Mouse (Mus musculus): Measurements from ENCODE around the gene Ovol2. TPM values are rescaled to one million over a fixed set of nuclear protein-coding genes. Genes with fewer than 3 reads are reported as not detected.
"Not testable (repeated sequence)": the region's sequence is repeated elsewhere in the genome, so short reads cannot be mapped to it uniquely, and the experiment has no call there.

Gene Ovol2
- polyA plus RNA-seq, 1 experiment: 11.1 TPM

DNA sequence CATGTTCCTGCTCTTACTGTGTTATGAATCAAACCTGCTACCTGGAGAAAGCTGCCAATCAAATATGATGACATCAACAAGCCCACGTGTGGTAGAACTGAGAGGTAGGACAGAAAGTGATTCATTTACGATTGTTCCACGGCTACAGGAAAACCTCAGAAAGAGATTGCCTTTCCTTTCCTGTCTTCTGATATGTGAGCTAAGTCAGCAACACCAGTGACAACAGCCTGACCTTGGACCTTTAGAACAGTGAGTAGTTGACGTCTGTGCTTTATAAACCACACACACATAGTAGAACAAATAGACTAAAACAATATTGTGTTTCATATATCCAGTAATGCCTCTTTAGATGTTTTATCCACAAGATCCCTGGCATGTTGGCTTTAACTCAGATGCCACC is 11.2 kb upstream of the Ovol2 start:
- no peak overlapping the region for H3K27ac ChIP-seq (ENCODE audit: insufficient read depth, low read length)
- no peaks in the 10 kb centered on the region for H3K27me3 ChIP-seq (ENCODE audit: control insufficient read depth, insufficient read depth, low read length, poor library complexity, severe bottlenecking)
- H3K4me3 ChIP-seq (ENCODE audit: low read depth, low read length): no peak overlapping the region
- H3K9ac ChIP-seq (ENCODE audit: low read depth, poor library complexity, severe bottlenecking): no peak overlapping the region
- H3K36me3 ChIP-seq (ENCODE audit: control insufficient read depth, insufficient read depth, low read length, poor library complexity, severe bottlenecking): no peaks in the 10 kb centered on the region
- no peaks in the 10 kb centered on the region for H3K4me1 ChIP-seq (ENCODE audit: control insufficient read depth, insufficient read depth, low read length)
- TF ChIP-seq POLR2A (IDR thresholded peaks at IDR 0.05; ENCODE audit: insufficient read depth, low read length): no peak
- no peak for TF ChIP-seq EP300 (IDR thresholded peaks at IDR 0.05; ENCODE audit: insufficient read depth, low read depth, low read length)
- TF ChIP-seq CTCF (IDR thresholded peaks at IDR 0.05; ENCODE audit: low read depth, low read length): no peak
- H3K9me3 ChIP-seq (replicated peaks; ENCODE audit: control insufficient read depth, insufficient read depth, low read length, poor library complexity, severe bottlenecking): no peaks in the 10 kb centered on the region

DNA sequence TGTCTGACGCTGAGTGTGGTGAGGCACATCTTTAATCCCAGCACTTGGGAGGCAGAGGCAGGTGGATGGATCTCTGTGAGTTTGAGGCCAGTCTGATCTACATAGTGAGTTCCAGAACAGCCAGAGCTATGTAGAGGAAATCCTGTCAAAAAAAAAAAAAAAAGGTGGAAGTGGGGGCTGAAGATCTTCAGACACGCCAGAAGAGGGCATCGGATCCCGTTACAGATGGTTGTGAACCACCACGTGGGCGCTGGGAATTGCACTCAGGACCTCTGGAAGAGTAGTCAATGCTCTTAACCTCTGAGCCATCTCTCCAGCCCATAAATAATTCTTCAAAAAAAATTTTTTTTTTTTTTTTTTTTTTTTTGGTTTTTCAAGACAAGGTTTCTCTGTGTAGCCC is 6.2 kb upstream of the Ovol2 start:
- not testable (repeated sequence) for H3K27me3 ChIP-seq (ENCODE audit: control insufficient read depth, insufficient read depth, low read length, poor library complexity, severe bottlenecking); H3K36me3 ChIP-seq (ENCODE audit: control insufficient read depth, insufficient read depth, low read length, poor library complexity, severe bottlenecking); H3K9me3 ChIP-seq (replicated peaks; ENCODE audit: control insufficient read depth, insufficient read depth, low read length, poor library complexity, severe bottlenecking)

DNA sequence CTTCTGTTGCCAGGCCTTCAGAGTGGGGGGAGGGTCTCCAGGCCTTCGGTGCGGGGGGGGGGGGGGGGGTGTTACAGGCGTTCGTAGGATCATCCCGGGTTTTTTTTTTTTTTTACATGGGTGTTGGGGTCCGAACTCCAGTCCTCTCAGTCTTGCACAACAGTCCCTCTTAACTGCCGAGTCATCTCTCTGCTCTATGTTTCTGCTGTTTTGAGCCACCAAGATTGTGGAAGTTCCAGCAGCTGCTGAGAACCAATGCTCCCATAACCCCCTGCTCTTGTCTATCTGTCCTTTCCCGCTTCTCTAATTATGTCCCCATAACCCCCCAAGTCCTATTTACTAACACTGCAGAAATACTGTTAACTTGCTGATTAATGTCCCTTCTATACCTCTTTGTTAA is 5.8 kb upstream of the Ovol2 start:
- Histone ChIP-seq H3K4me1 (ENCODE audit: control insufficient read depth, insufficient read depth, low read length) (no peaks in the 10 kb centered on the region), H3K9me3 (replicated peaks; ENCODE audit: control insufficient read depth, insufficient read depth, low read length, poor library complexity, severe bottlenecking) (no peaks in the 10 kb centered on the region), H3K9ac (ENCODE audit: low read depth, poor library complexity, severe bottlenecking) (no peak overlapping the region), H3K27ac (ENCODE audit: insufficient read depth, low read length) (no peak overlapping the region), H3K4me3 (ENCODE audit: low read depth, low read length) (no peak overlapping the region), H3K36me3 (ENCODE audit: control insufficient read depth, insufficient read depth, low read length, poor library complexity, severe bottlenecking) (no peaks in the 10 kb centered on the region), H3K27me3 (ENCODE audit: control insufficient read depth, insufficient read depth, low read length, poor library complexity, severe bottlenecking) (no peaks in the 10 kb centered on the region)
- no peak for TF ChIP-seq POLR2A (IDR thresholded peaks at IDR 0.05; ENCODE audit: insufficient read depth, low read length)

More for the DNA sequence above, 6.2 kb upstream of the Ovol2 start:
- H3K4me3 ChIP-seq (ENCODE audit: low read depth, low read length); H3K27ac ChIP-seq (ENCODE audit: insufficient read depth, low read length); H3K9ac ChIP-seq (ENCODE audit: low read depth, poor library complexity, severe bottlenecking); H3K4me1 ChIP-seq (ENCODE audit: control insufficient read depth, insufficient read depth, low read length): not testable (repeated sequence)

DNA sequence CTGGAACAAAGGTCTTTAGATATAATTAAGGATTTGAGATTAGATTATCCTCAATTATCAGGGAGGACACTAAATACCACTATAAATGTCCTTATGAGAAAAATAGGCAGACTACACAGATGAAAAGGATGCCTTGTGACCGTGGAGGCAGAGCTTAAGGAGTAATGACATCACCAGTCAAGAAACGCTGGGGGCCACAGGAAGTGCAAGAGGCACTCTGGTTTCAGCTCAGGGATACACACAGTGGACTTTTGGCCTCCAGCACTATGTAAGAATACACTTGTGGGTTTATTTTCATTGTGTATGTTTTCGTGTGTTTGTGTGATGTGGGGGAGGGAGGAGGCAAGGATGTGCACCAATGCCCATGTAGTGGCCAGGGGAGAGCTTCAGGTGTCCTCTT is 5.3 kb upstream of the Ovol2 start:
- Histone ChIP-seq H3K4me1 (ENCODE audit: control insufficient read depth, insufficient read depth, low read length) (peaks cover 2% of the 10 kb centered on the region), H3K27ac (ENCODE audit: insufficient read depth, low read length) (no peak overlapping the region), H3K9ac (ENCODE audit: low read depth, poor library complexity, severe bottlenecking) (no peak overlapping the region), H3K27me3 (ENCODE audit: control insufficient read depth, insufficient read depth, low read length, poor library complexity, severe bottlenecking) (no peaks in the 10 kb centered on the region), H3K36me3 (ENCODE audit: control insufficient read depth, insufficient read depth, low read length, poor library complexity, severe bottlenecking) (no peaks in the 10 kb centered on the region), H3K9me3 (replicated peaks; ENCODE audit: control insufficient read depth, insufficient read depth, low read length, poor library complexity, severe bottlenecking) (no peaks in the 10 kb centered on the region), H3K4me3 (ENCODE audit: low read depth, low read length) (no peak overlapping the region)
- no peak for TF ChIP-seq CTCF (IDR thresholded peaks at IDR 0.05; ENCODE audit: low read depth, low read length)
- no peak for TF ChIP-seq EP300 (IDR thresholded peaks at IDR 0.05; ENCODE audit: insufficient read depth, low read depth, low read length)
- no peak for TF ChIP-seq POLR2A (IDR thresholded peaks at IDR 0.05; ENCODE audit: insufficient read depth, low read length)

DNA sequence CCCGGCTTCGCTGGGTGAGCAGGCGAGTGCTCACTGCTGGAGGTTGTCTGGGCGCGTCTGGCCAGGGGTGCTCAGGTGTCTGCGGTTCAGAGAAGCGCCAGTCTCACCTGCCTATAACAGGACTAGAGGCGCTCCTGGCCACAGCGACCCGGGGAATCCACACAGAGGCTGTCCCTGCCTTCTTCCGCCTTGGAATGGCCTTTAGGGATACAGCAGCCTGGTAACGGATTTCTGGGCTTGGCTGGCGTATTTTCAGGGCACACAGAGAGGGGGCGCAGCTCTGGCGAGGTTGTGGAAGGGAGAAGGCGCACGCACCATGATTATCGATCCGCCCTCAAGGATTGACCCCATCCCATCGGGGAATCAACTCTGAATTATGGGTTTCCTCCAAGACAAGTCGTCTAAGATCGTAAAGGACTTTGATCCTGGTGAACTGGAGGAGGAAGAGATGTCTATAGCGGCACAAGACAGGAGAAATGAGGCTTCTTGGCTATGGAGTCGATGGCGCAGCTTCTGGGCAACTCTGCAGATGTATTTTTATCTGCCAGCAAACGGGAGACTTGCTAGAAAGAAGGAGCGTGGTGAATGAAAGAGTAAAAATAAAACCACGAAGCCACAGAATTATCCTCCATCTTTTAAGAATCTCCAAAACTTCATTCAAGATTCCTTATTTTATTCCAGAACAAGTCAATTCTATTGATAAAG is 1.3 kb upstream of the Ovol2 start:
- H3K4me1 ChIP-seq (ENCODE audit: control insufficient read depth, insufficient read depth, low read length): peaks cover 2% of the 10 kb centered on the region
- TF ChIP-seq CTCF (IDR thresholded peaks at IDR 0.05; ENCODE audit: low read depth, low read length) (peak; percentile 58), EP300 (IDR thresholded peaks at IDR 0.05; ENCODE audit: insufficient read depth, low read depth, low read length) (no peak)
- no peaks in the 10 kb centered on the region for H3K36me3 ChIP-seq (ENCODE audit: control insufficient read depth, insufficient read depth, low read length, poor library complexity, severe bottlenecking)
- 0 out of 2 replicates have a peak, but pooled peaks cover 2% of the 10 kb centered on the region for H3K27me3 ChIP-seq (ENCODE audit: control insufficient read depth, insufficient read depth, low read length, poor library complexity, severe bottlenecking)
- H3K4me3 ChIP-seq (ENCODE audit: low read depth, low read length): peak overlapping the region; percentile 72
- H3K9me3 ChIP-seq (replicated peaks; ENCODE audit: control insufficient read depth, insufficient read depth, low read length, poor library complexity, severe bottlenecking): no peaks in the 10 kb centered on the region
- H3K27ac ChIP-seq (ENCODE audit: insufficient read depth, low read length): no peak overlapping the region
- H3K9ac ChIP-seq (ENCODE audit: low read depth, poor library complexity, severe bottlenecking): peak overlapping the region; percentile 57

DNA sequence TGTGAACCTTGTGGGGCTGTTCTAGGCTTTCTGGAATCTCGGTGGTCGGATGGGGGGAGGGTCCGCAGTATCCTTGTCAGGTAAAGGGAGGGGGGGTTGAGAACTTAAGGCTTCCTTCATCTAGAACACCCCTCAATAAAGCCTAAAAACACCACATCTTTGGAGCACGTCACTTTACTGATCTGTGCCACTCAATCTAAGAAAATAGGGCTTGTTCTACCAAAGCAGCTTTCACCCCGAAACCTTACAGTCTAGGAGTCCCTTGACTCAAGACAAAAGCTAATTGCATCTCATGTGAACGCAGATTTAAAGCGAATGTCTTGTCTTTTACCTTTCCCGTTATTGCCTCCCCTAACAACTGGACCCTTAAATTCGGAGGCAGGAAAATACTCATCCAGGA is 540 bp upstream of the Ovol2 start:
- 0 out of 2 replicates have a peak, but pooled peaks cover 2% of the 10 kb centered on the region for H3K27me3 ChIP-seq (ENCODE audit: control insufficient read depth, insufficient read depth, low read length, poor library complexity, severe bottlenecking)
- TF ChIP-seq CTCF (IDR thresholded peaks at IDR 0.05; ENCODE audit: low read depth, low read length) (no peak), POLR2A (IDR thresholded peaks at IDR 0.05; ENCODE audit: insufficient read depth, low read length) (no peak), EP300 (IDR thresholded peaks at IDR 0.05; ENCODE audit: insufficient read depth, low read depth, low read length) (no peak)
- peak overlapping the region; percentile 72; the same call in 1 of the 2 replicates for H3K4me3 ChIP-seq (ENCODE audit: low read depth, low read length)
- no peaks in the 10 kb centered on the region for H3K9me3 ChIP-seq (replicated peaks; ENCODE audit: control insufficient read depth, insufficient read depth, low read length, poor library complexity, severe bottlenecking)
- H3K36me3 ChIP-seq (ENCODE audit: control insufficient read depth, insufficient read depth, low read length, poor library complexity, severe bottlenecking): no peaks in the 10 kb centered on the region
- H3K27ac ChIP-seq (ENCODE audit: insufficient read depth, low read length): no peak overlapping the region
- H3K4me1 ChIP-seq (ENCODE audit: control insufficient read depth, insufficient read depth, low read length): peaks cover 4% of the 10 kb centered on the region
- H3K9ac ChIP-seq (ENCODE audit: low read depth, poor library complexity, severe bottlenecking): peak overlapping the region; percentile 57

Measured in ES-Bruce4 (cell line).